Comparison of ENCODE assay signal across 9 mouse cellular contexts in genomic region chr4:141872977-141873376, GRCm38 (mm10). TPM values are rescaled to one million over a fixed set of nuclear protein-coding genes. Genes with fewer than 3 reads are reported as not detected.
A peak's percentile ranks its signal among the peaks of the same experiment; 100 is the strongest.
DNase-seq lines count a peak whose midpoint lies in the region; ATAC-seq and TF ChIP-seq lines count a peak whose summit lies in the region.
"Had no signal": no experiment of that assay in that cellular context is flagged by ENCODE, and none has a peak within 500 bp of the region (broad histone marks: within the 10 kb centered on the region; RNA-seq: fewer than 3 reads in every experiment).

No protein-coding gene starts in this region.

- no peaks in the 10 kb centered on the region for H3K9me3 ChIP-seq in kidney, embryonic 14.5 days (ENCODE audit: control insufficient read depth, low read length)
- H3K9me3 ChIP-seq in intestine, postnatal 0 days (ENCODE audit: control insufficient read depth): no peaks in the 10 kb centered on the region
- H3K9me3 ChIP-seq in midbrain, embryonic 16.5 days (replicated peaks; ENCODE audit: control insufficient read depth, low read length, poor library complexity, severe bottlenecking): no peaks in the 10 kb centered on the region

- no peak for TF ChIP-seq CTCF in embryonic fibroblast, embryonic 13.5 days (IDR thresholded peaks at IDR 0.05; ENCODE audit: borderline replicate concordance, insufficient read depth, low read length)
- TF ChIP-seq CTCF in intestine, postnatal 0 days (IDR thresholded peaks at IDR 0.05; ENCODE audit: low read depth): no peak

- peaks cover 6% of the 10 kb centered on the region; the same call in 1 of the 2 replicates for H3K4me1 ChIP-seq in kidney, embryonic 14.5 days (ENCODE audit: control insufficient read depth, insufficient read depth, low read length)
- peaks cover 3% of the 10 kb centered on the region; the same call in 1 of the 2 replicates for H3K4me1 ChIP-seq in embryonic fibroblast, embryonic 13.5 days (ENCODE audit: control insufficient read depth, insufficient read depth, low read length)
- H3K4me1 ChIP-seq in intestine, postnatal 0 days (replicated peaks; ENCODE audit: control insufficient read depth, insufficient read depth, low read length): peaks cover 22% of the 10 kb centered on the region
- peaks cover 42% of the 10 kb centered on the region for H3K4me1 ChIP-seq in midbrain, embryonic 16.5 days (ENCODE audit: control insufficient read depth, insufficient read depth, low read length)

- DNase-seq in kidney, adult 9 months: no peak
- no peak for DNase-seq in thymus, postnatal 0 days (ENCODE audit: low spot score)
- DNase-seq in urinary bladder, postnatal 25 days (ENCODE audit: low spot score): no peak

- ATAC-seq in kidney, embryonic 14.5 days (ENCODE audit: low FRiP score, low TSS enrichment): no peak
- peak; percentile 7; the same call in 1 of the 2 replicates for ATAC-seq in intestine, postnatal 0 days
- ATAC-seq in midbrain, embryonic 16.5 days: no peak
- ATAC-seq in monocyte, adult 5-6 weeks (replicated peaks; ENCODE audit: insufficient number of reproducible peaks, low FRiP score, low TSS enrichment, poor library complexity, severe bottlenecking): no peak

- TF ChIP-seq POLR2A in embryonic fibroblast, embryonic 13.5 days (IDR thresholded peaks at IDR 0.05; ENCODE audit: low read depth, low read length): no peak

- WGBS in kidney, embryonic 14.5 days: 77% methylated on average over 9 of the region's 9 CpGs
- WGBS in intestine, postnatal 0 days: 42% methylated on average over 9 of the region's 9 CpGs
- WGBS in midbrain, embryonic 16.5 days: 75% methylated on average over 9 of the region's 9 CpGs

- peak overlapping the region; percentile 94; the same call in 1 of the 2 replicates for H3K4me2 ChIP-seq in kidney, embryonic 14.5 days (replicated peaks; ENCODE audit: low read depth, low read length)
- H3K4me2 ChIP-seq in intestine, postnatal 0 days (replicated peaks; ENCODE audit: low read depth): peak overlapping the region; percentile 93
- peak overlapping the region; percentile 94 for H3K4me2 ChIP-seq in midbrain, embryonic 16.5 days (ENCODE audit: low read length)

- no peak overlapping the region for H3K9ac ChIP-seq in kidney, embryonic 14.5 days (ENCODE audit: low read depth, low read length)
- peak overlapping the region; percentile 91 for H3K9ac ChIP-seq in intestine, postnatal 0 days (ENCODE audit: low read depth, low read length)
- peak overlapping the region; percentile 87 for H3K9ac ChIP-seq in midbrain, embryonic 16.5 days (ENCODE audit: low read depth, low read length)

- no peaks in the 10 kb centered on the region for H3K36me3 ChIP-seq in kidney, embryonic 14.5 days (ENCODE audit: control insufficient read depth, insufficient read depth, low read length)
- peaks cover 27% of the 10 kb centered on the region for H3K36me3 ChIP-seq in intestine, postnatal 0 days (ENCODE audit: control insufficient read depth, insufficient read depth)
- no peaks in the 10 kb centered on the region for H3K36me3 ChIP-seq in midbrain, embryonic 16.5 days (ENCODE audit: control insufficient read depth, insufficient read depth, low read length)

- no peak overlapping the region for H3K27ac ChIP-seq in kidney, embryonic 14.5 days (ENCODE audit: low read depth, low read length)
- no peak overlapping the region for H3K27ac ChIP-seq in embryonic fibroblast, embryonic 13.5 days (ENCODE audit: insufficient read depth, low read length)
- H3K27ac ChIP-seq in intestine, postnatal 0 days (ENCODE audit: low read depth, low read length): peak overlapping the region; percentile 93
- H3K27ac ChIP-seq in midbrain, embryonic 16.5 days (ENCODE audit: low read length): peak overlapping the region; percentile 72; the same call in 1 of the 2 replicates

- H3K4me3 ChIP-seq in kidney, embryonic 14.5 days (ENCODE audit: low read length): peak overlapping the region; percentile 79; the same call in 1 of the 2 replicates
- peak overlapping the region; percentile 82; the same call in 1 of the 2 replicates for H3K4me3 ChIP-seq in embryonic fibroblast, embryonic 13.5 days (ENCODE audit: insufficient read depth, low read length)
- peak overlapping the region; percentile 93 for H3K4me3 ChIP-seq in intestine, postnatal 0 days (ENCODE audit: low read depth, low read length)
- H3K4me3 ChIP-seq in midbrain, embryonic 16.5 days (ENCODE audit: low read depth, low read length): peak overlapping the region; percentile 83

- H3K27me3 ChIP-seq in kidney, embryonic 14.5 days (ENCODE audit: control insufficient read depth, insufficient read depth, low read length): peaks cover 3% of the 10 kb centered on the region; the same call in 1 of the 2 replicates
- H3K27me3 ChIP-seq in intestine, postnatal 0 days (replicated peaks; ENCODE audit: control insufficient read depth, insufficient read depth, low read length): no peaks in the 10 kb centered on the region
- no peaks in the 10 kb centered on the region for H3K27me3 ChIP-seq in midbrain, embryonic 16.5 days (ENCODE audit: control insufficient read depth, insufficient read depth, low read depth, low read length)

RNA-seq across cellular contexts. Expression of gene Efhd2, which starts 1.7 kb away (rescaled TPM):
- polyA plus RNA-seq in kidney, embryonic 14.5 days (2014; fragmentation: Nextera tagmentation; extraction: Ambion mirVana): 29.5 and 30.3 TPM in 2 replicates
- polyA plus RNA-seq in embryonic fibroblast, embryonic 13.5 days (2011; ENCODE audit: insufficient read length, low read depth, missing spikeins): 25.3 and 28.7 TPM in 2 replicates
- polyA plus RNA-seq in intestine, postnatal 0 days (2015; fragmentation: Nextera tagmentation; extraction: Ambion mirVana): 173 and 181 TPM in 2 replicates
- polyA plus RNA-seq in midbrain, embryonic 16.5 days (2015; fragmentation: Nextera tagmentation; extraction: Ambion mirVana): 56.6 and 67.4 TPM in 2 replicates
- polyA plus RNA-seq in thymus, postnatal 0 days (2015; fragmentation: Nextera tagmentation; extraction: Ambion mirVana): 88.4 and 90.4 TPM in 2 replicates
- 190 to 273 TPM (median 198 TPM) in 3 replicates for total RNA-seq in monocyte, adult 5-6 weeks (2017)

RNA-seq across cellular contexts. Expression of gene Ctrc, which starts 26.8 kb away (rescaled TPM):
- polyA plus RNA-seq in kidney, embryonic 14.5 days (2014; fragmentation: Nextera tagmentation; extraction: Ambion mirVana): not detected in 2 replicates
- not detected in 2 replicates for polyA plus RNA-seq in embryonic fibroblast, embryonic 13.5 days (2011; ENCODE audit: insufficient read length, low read depth, missing spikeins)
- not detected in 2 replicates for polyA plus RNA-seq in intestine, postnatal 0 days (2015; fragmentation: Nextera tagmentation; extraction: Ambion mirVana)
- not detected in 2 replicates for polyA plus RNA-seq in midbrain, embryonic 16.5 days (2015; fragmentation: Nextera tagmentation; extraction: Ambion mirVana)
- 0.30 TPM in 1 of 2 replicates, not detected in the other for polyA plus RNA-seq in thymus, postnatal 0 days (2015; fragmentation: Nextera tagmentation; extraction: Ambion mirVana)
- total RNA-seq in monocyte, adult 5-6 weeks (2017): not detected in 3 replicates
- total RNA-seq: ES-E14 had no signal

RNA-seq across cellular contexts. Expression of gene Cela2a, which starts 47.0 kb away (rescaled TPM):
- not detected in 2 replicates for polyA plus RNA-seq in kidney, embryonic 14.5 days (2014; fragmentation: Nextera tagmentation; extraction: Ambion mirVana)
- polyA plus RNA-seq in embryonic fibroblast, embryonic 13.5 days (2011; ENCODE audit: insufficient read length, low read depth, missing spikeins): not detected in 2 replicates
- polyA plus RNA-seq in intestine, postnatal 0 days (2015; fragmentation: Nextera tagmentation; extraction: Ambion mirVana): 35.6 and 65.3 TPM in 2 replicates
- polyA plus RNA-seq in midbrain, embryonic 16.5 days (2015; fragmentation: Nextera tagmentation; extraction: Ambion mirVana): 0.40 TPM in 1 of 2 replicates, not detected in the other
- 0.12 and 0.13 TPM in 2 replicates for polyA plus RNA-seq in thymus, postnatal 0 days (2015; fragmentation: Nextera tagmentation; extraction: Ambion mirVana)
- not detected in 3 replicates for total RNA-seq in monocyte, adult 5-6 weeks (2017)

Comparison
In these comparisons a context has a peak if more than half of its experiments do, and no peak if none do; other contexts are left out.
1. H3K27ac ChIP-seq: peak in intestine, postnatal 0 days (single experiment) and midbrain, embryonic 16.5 days (single experiment); none in kidney, embryonic 14.5 days (single experiment) and embryonic fibroblast, embryonic 13.5 days (single experiment).
2. RNA of gene Cela2a, which starts 47.0 kb away (polyA plus RNA-seq): 35.6 to 65.3 TPM in intestine, postnatal 0 days; 0.40 TPM in midbrain, embryonic 16.5 days, 0.12 to 0.13 TPM in thymus, postnatal 0 days, not detected in kidney, embryonic 14.5 days and not detected in embryonic fibroblast, embryonic 13.5 days; every median in the first group is over 10 times any median in the second.
3. Peak in every context shown above with its lines, with median percentiles within 50 percentile points of each other: H3K4me2 ChIP-seq and H3K4me3 ChIP-seq.